Mouse (Mus musculus) kidney, postnatal 25 days (tissue): Measurements from ENCODE around the gene Plekhd1.
A peak's percentile ranks its signal among the peaks of the same experiment; 100 is the strongest.

ENCODE experiments used
- DNase-seq, 2 experiments: peaks; one replicate each; pipeline ENCODE4 v3.0.0; 2021; ENCODE audit warnings: mixed read lengths in 2 of 2

The Plekhd1 gene

DNA sequence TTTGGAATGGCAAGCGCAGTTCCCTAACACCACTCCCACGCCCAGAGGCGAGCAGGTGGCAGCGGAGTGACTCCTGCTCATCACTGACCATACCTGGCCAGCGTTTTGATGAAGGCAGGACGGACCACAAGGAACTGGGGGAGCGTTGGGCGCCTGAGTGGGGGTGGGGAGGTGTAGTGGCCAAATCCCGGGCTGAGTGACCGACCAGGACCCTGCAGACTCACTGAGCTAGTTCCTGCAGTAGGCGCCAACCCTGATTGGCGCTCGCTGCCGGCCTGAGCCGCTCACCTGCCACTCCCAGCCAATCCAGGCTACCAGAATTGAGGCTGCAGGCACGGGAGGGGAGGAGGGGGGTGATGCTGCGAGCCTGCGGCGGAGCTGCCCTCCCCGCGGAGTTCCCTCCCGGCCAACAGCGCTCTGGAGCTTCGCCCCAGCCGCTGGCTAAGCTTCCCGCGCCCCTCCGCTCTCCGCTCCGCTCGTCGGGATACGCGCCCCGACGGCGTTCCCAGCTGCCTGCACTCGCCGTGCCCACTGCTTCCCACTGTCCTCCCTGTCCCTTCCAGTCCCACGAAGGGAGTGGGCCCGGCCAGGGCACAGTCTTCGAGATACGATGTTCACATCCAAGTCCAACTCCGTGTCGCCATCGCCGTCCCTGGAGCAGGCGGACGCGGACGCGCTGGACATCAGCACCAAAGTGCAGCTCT lies at the start of gene Plekhd1:
Gene Plekhd1, plus strand, starts transcription at position 323 of the 704 bp plus-strand sequence.
- DNase-seq, result peak; percentile 70 to 93

DNA sequence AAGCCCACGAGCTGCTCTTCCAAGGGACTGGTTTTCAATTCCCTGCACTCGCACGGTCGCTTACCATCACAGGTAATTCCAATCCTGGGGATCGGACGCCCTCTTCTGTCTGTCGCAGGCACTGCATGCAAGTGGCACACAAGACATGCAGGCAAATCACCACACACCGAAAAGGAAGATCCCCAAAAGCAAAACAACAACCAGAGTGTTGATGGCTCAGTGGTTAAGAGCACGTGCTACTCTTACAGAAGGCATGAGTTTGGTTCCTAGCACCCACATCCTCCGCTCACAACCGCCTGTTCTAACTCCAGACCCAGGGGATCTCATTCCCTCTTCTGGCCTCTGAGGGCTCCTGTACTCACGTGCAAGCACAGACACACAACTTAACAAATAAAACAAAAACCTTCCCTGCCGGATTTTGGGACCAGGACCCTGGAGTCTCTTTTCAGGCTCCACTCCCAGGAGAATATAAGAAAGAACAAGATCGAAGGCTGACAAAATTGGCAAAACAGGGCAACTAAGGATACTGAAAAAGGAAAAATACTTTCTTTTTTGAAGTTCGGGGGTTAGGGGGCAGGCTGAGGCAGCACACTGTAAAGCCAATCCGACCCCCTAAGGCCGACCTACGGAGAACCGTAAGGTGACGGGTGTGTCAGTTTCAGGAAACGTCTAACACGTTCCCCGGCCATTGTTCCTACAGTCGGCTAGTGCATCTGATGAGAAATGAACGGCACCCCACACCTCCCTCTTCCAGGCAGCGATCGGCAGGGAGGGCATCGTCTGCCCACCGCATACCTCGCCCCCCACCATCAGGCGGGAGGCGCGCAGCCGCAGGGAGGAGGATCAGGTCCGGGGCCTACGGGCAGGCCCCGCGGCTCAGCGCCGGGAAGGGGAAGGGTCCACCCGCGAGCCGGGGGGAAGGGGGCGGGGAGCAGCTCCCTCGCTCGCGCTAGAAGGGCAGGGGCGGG lies 49.4 kb upstream of the Plekhd1 start:
- DNase-seq, result peak; percentile 60 to 68

DNA sequence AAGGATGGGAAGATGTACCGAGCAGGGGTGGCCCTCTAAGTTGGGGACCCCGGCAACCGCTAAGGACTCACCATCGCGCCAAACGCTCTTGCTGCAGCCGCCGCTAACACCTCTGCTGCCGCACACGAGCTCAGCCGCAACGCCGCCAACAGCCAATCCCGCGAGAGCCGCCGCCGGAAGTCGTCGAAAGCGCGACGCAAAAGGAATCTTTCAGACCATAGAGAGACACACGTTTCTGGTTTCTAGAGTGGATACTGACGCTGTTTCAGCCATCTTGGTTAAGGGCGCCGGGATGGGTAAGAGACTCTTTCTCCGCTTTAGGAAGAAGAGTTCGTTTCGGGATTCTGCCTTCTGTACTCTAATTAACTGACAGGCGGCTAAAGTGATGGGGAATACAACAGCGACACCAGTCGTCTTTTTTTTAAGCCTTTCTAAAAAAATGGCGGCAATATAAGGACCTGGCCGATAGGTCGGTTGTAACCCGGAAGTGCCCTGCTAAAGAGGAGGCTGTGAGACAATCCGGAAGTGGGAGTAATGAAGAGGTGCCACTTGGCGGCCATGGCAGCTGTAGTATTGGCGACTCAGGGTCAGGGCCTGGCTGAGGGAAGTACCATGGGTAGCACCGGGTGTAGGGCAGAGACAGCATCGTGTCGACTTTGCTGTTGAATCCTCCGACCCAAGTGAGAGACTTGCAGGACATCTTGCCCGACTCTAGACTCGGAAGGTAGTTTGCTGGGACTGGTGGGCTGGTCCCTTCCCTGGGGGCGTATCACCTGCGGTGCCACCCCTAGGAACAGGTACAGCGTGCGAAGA lies 48.5 kb upstream of the Plekhd1 start, which contains the start of the genes Slc39a9 and Erh:
Gene Slc39a9, plus strand, starts transcription at position 191 of the 813 bp plus-strand sequence.
Gene Erh, minus strand, starts transcription at position 649 of the 813 bp plus-strand sequence.
- peak; percentile 93 to 97 for DNase-seq

DNA sequence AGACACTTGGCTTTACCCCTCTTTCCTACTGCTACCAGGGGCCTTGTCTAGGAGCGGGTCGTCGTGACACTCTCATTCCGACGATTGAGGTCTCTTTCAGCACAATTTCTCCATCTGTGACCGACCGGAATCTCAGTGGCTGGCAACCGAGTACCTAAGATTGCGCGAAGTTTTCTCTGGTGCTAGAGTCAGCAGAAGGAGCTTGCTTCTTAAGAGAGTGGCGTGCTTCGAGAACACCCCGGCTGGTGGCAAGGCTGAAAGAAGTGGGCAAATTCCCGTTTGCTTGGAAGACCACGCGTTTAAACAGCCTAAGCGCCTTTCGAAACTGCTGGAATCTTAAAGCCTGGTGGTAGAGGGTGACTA lies 47.9 kb upstream of the Plekhd1 start:
- no peak for DNase-seq

DNA sequence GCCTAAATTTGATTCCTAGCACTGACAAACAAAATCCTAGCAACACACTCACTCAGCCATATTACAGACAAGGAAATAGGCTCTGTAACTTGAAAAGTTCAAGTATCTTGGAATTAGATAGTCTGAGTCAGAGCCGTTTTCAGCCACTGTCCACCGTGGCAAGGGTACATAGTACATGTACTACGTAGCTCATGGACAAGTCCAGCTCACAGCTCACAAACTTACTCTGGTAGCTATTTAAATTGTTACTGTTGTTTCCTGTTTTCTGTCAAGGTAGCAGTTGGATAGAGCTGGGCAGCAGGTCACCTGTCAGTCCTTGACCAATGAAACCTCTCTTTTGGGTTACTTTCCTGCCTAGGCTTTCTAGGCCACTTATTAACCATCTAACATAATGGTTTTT lies 46.0 kb upstream of the Plekhd1 start:
- DNase-seq, result no peak

DNA sequence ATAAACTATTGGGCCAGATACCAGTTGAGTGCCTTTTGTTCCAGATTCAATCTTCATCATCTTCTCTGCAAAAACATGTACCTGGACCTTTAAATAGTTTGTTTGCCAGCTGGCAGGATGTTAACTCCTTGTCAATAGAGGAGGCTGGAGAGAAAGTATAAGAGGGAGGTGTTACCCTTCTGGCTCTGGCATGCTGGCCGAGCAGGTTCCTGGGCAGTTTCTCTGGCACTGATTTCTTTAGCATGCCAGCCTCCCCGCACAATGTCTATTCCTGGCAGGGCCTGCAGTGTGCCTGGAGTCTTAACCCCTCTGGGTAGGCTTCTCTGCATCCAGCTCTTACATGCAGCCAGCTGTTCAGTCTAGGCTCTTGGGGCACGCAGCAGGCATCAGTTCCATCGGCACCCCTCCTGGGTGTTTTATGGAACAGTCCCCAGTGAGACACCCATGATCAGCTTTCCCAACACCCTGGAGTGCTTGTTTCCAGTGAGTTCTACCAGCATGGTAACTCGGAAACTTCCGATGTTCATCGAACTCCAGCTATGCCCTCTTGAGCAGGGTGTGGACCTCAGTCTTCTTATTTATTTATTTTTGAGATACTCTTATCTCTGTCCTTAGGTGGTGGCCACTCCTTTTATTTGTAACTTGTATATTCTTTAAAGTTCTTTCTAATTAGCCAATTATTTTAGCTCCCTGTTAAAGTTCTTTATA lies 38.3 kb upstream of the Plekhd1 start:
- peak; percentile 30 to 74 for DNase-seq

DNA sequence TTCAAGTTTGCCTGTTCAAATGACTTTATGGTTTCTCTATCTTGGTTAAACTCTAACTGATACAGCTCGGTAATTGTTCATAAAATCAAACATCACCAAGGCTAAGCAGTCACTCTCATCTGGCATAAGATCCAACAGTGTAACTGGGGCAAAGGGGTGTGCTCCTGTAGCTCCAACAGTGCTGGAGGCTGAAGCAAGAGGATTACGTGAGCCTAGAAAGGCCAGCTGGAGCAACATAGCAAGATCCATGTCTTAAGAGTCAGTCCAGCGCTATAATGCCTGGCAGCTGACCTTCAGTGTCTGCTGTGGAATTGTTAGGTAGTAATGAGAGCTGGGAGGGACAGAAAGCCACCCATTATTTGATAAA lies 37.7 kb upstream of the Plekhd1 start:
- peak in 1 of 2 experiments; percentile 40 for DNase-seq

DNA sequence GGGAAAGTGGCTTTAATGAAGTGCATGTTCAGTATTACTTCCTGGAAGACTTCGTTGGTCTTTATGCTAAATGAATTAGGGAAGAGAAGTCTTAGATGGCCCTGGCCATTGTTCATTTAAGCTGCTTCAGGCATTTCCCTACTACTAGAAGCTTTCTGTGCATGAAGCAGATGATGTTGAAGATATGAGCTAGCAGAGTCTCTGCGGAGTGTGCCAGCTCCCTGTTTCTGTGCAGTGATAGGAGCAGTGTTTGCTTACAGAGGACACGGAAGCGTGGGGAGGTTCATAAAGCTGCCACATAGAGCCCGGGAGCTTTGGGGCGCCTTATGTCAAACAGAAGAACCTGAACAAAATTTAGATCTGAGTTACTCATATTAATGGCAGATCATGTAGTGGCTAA lies 33.7 kb upstream of the Plekhd1 start:
- no peak for DNase-seq

DNA sequence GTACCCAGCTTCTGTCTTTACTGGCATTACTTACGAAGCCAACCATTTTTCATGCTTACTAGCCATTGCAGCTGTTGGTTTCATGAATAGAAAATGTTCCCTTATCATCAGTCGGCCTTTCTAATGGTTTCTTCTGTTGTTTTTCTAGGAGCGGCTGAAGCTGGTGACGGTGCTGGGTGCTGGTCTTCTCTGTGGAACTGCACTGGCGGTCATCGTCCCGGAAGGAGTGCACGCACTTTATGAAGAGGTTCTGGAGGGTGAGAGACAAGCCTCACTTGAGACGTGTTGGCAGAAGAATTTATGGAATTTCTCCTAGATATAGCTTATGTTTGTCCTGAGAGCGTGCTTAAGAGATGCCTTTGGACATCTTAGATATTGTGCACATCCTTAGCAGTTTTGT lies 30.1 kb upstream of the Plekhd1 start:
- DNase-seq, result no peak

DNA sequence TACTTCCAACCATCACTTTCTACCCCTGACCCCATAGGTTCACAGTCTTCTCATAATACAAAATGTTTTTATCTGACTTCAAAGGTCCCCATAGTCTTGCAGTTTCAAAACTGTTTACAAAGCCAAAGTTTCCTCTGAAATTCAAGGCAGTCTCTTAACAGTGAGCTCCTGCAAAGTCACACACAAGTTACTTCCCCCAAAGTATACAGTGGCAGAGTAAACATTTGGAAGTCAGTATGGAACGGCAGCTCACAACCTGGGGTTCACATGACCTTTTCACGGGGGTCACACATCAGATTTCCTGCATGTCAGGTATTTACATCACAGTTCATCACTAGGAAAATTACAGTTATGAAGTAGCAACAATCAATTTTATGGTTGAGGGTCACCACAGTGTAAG lies 28.5 kb upstream of the Plekhd1 start:
- no peak for DNase-seq

DNA sequence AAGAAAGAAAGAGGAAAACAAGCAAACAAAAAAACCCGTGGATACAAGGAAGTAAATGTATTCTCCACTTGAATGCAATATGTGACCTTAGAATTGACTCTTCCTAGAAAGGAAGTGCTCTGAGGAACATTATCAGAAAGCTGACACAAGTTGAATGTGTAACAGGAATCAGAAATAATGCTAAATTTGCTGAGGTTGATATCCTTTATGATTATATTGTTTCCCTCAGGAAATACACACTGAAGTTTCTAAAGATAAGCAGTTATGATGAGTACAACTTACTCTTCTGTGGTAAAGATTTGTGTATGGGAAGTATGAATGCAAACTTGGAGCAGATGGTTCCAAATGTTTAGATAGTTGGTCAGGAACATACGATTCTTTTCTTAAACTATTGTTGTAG lies 24.0 kb upstream of the Plekhd1 start:
- DNase-seq, result no peak

DNA sequence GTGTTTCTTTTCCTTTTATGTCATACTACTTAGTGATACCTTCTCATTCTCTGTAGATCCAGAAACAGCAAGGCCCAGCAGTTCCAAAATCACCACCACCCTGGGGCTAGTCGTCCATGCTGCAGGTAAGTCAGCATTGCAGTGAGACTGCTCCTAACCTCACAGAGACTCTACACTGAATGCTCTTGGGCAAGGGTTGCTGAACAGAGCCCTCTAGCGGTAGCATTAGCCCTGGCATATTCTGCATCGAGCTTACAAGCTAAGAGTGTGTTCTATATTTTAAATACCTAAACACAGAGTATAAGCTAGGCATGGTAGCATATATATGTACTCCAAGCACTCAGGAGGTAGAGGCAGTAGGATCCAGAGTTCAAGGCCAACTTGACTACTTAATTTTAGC lies 19.2 kb upstream of the Plekhd1 start:
- DNase-seq, result peak; percentile 61 to 72

DNA sequence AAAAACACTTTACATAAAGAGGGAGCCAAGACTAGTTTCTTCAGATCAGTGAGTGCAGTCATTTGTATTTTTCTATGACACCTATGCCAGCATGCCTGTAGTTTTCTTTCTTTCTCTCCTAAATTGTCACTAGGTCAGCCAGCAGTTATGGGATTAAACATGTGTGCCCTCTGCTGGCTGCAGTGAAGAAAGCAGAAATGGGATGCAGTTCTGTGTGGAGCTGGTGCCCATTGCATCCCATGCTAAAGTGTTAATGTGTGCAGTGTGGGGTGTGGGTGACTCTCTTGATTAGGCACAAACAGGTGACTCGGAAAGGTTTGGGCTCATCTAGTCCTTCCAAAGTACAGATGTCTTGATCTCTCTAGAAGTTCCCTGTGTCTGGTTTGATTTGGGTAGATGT lies 11.1 kb upstream of the Plekhd1 start:
- DNase-seq, result peak in 1 of 2 experiments; percentile 43

DNA sequence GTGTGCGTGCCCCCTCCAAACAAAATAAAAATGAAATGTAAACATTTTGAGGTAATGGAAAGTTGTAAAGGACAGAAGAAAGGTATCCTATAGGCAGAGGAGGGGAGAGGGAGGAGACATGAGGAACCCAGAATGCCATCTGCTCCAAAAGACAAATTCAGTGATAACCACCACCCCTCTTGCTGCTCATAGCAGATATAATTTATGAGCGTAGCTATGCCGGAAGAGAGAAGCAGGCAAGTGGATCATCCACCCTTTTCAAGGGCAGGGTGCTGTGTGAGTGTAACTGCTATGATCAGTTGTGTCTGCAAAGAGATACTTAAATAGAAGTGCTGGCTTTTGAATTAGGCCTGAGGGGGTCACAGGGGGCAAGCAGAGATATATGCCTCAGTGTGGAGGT lies 8.8 kb upstream of the Plekhd1 start:
- DNase-seq, result no peak

DNA sequence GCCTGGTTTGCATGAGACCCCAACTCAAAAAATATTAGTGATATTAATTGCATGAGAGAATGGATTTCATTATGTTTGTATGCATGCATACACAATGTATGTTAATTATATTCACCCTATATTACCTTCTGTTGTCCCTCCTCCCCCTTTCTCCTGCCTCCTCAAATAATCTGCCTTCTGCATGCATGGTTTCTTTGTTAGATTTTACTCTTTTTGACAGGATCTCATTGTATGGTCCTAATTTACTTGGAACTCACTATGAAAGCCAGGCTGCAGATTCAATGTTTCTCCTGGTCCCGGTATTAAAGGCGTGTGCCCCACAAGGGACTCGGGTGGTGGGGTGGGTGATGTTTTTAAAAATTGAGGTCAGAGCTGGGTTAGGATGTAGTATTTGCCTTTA lies 8.1 kb upstream of the Plekhd1 start:
- no peak for DNase-seq

DNA sequence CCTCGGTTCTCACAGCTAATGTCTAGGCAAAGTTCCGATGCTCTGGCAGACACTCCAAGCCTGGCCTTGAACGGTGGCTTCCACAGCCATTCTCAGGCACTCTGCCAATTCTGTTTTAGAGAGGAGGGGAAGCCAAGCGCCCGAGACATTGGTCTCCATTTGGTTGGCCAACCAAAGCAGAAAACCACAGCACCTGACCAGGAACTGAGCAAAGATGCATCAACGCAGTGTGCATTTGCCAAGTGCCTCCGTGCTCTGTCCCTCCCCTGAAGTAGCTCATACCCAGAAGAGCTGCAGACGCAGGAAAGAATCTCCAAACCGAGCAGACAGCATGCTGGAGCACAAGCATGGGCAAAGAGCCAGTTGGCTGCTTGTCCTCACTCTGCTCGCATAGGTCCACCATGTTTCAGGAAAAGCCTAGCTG lies 4.6 kb upstream of the Plekhd1 start:
- DNase-seq, result peak; percentile 39 to 71

DNA sequence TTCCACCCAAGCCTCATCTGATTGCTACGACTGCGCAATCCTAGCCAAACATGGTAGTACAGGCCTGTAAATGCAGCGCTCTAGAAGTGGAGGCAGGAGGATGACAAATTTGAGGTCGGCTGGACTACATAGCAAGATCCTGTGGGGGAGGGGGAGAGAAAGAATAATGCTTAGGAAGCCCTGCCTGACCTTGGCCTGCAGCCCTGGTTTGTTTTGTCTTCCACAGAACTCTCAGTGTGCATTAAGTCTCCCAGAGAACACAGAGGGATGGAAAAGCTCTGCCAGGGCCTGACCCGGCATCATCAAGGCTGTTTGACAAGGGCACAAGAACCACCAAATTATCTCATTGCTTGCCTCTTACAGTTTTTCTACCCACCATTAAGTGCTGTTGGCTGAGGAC lies 2.7 kb upstream of the Plekhd1 start:
- no peak for DNase-seq

DNA sequence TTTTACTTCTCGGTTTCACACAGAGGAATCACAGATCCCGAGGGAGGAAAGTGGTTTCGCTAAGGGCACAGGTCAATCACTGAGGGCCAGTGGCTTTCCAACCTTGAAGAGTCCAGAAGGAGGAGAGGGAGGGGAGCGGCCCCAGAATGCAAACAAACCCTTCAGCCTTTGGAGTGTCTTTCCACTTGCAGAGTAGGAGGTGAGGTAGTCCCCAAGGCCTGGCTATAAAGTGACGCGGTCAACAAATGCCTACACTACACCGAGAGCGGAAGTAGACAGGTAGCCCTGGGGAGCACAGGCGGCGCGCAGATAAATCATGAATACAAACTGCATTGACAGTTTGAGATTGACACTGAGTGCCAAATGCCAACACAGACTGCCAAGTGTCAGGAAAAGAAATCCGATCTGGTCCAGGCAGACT lies 710 bp upstream of the Plekhd1 start:
- DNase-seq, result peak; percentile 14 to 54

DNA sequence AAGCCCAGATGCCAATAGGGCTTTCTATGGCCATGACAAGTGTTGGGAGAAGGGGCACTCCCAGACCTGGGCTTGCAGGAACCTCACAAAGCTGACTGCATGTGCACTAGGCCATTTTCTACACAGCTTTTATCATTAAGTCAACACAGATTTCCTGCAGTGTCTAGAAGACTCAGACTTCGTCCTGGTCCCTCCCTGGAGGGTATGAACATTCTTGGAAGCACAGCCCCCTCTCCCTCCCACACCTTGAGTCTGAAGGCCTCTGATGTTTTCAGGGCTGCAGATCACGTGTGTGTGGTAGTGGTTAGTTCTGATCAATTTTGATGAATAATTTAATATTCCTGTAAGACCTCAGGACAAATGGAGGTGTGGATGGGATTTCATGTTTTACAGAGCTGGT lies 1.3 kb downstream of the Plekhd1 start:
- no peak for DNase-seq

DNA sequence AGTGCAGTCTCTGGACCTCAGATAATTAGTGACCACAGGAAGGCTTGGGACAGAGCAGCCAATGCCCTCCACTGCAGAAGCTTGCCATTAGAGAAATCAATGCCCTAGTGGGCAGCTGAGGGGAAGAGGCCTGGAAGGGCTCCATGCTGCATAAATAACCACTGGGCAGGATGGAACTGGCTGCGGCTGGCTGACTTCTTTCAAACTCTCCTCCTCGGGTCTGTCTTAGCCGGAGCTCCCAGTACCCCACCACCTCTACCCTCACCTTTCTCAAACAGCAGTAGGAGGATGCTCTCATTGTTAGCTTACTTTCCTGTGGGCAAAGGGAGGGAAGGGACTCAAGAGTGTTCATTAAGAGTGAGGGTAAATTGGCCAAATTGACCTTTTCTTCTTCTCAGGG lies 2.6 kb downstream of the Plekhd1 start:
- peak; percentile 25 to 61 for DNase-seq

DNA sequence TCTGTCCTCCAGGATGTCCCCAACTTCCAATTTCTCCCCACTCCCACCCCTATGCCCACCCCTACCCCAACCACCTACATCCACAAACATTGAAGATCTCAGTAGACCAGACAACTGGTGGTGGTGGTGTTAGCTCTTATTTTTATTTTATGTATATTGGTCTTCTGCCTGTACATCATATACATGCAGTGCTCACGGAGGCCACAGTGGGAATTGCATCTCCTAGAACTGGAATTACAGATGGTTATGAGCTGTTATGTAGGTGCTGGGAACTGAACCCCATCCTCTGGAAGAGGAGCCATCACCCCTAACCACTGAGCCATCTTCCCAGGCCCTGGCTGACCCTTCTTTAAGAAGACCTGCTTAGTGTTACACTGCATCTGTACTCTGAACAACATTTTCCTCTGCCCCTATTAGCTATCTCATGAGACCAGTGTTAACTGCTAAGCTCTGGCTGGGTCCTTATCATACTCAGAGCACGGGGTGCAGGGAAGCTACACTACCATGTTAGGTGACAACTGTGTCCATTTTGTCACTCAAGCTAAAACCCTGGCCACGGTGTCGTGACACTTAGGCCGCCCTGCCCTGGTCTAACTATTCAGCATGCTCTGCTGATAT lies 6.2 kb downstream of the Plekhd1 start:
- DNase-seq, result no peak

DNA sequence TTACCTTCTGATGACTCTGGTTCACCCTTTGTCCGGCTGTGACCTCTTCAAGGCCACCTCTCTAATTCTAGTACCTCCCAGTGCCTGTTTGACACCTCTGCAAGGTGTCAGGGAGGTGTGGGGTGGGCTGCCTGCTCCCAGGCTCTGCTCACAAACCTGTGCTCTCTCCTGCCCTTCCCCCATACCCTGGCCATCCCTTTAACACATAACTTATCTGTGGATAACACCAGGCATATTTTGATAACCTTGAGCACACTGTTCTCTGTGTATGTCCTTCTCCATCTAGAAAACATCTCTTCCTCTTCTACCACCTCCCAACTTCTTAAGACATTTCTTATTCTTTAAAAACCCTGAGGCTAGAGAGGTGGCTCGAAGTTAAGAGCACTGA lies 6.7 kb downstream of the Plekhd1 start:
- no peak for DNase-seq
